Comparison of ENCODE assay signal across 21 mouse cellular contexts in genomic region chr4:85955387-85955786, GRCm38 (mm10).
DNase-seq lines count a peak whose midpoint lies in the region; ATAC-seq and TF ChIP-seq lines count a peak whose summit lies in the region.
"Had no signal": no experiment of that assay in that cellular context is flagged by ENCODE, and none has a peak within 500 bp of the region (broad histone marks: within the 10 kb centered on the region; RNA-seq: fewer than 3 reads in every experiment).

No protein-coding gene starts in this region.

- no peaks in the 10 kb centered on the region for H3K27me3 ChIP-seq in G1E (ENCODE audit: insufficient read depth, low read length)
- H3K27me3 ChIP-seq in MEL (ENCODE audit: control insufficient read depth in 1 of 2, insufficient read depth in 2 of 2, low read length in 2 of 2), result no peaks in the 10 kb centered on the region
- H3K27me3 ChIP-seq in liver, embryonic 12.5 days (replicated peaks), result no peaks in the 10 kb centered on the region
- H3K27me3 ChIP-seq: embryonic facial prominence, embryonic 13.5 days; embryonic facial prominence, embryonic 15.5 days; forebrain, embryonic 13.5 days had no signal

- no peak for TF ChIP-seq POLR2A in MEL (IDR thresholded peaks at IDR 0.05; ENCODE audit: control insufficient read depth in 1 of 2, insufficient read depth in 1 of 2, low read depth in 1 of 2, low read length in 2 of 2, poor library complexity in 1 of 2)

- H3K36me3 ChIP-seq in G1E (replicated peaks) (no peaks in the 10 kb centered on the region), MEL (ENCODE audit: control insufficient read depth in 1 of 2, insufficient read depth in 2 of 2, low read length in 2 of 2) (peaks cover 0 to 30% of the 10 kb centered on the region in 2 experiments; a peak in 2 of 4 replicates)
- H3K36me3 ChIP-seq in liver, embryonic 12.5 days, result no peaks in the 10 kb centered on the region
- H3K36me3 ChIP-seq: embryonic facial prominence, embryonic 13.5 days; embryonic facial prominence, embryonic 15.5 days; forebrain, embryonic 10.5 days had no signal

- H3K9me3 ChIP-seq in G1E (replicated peaks) (no peaks in the 10 kb centered on the region), MEL (replicated peaks; ENCODE audit: insufficient read depth, low read length) (no peaks in the 10 kb centered on the region)
- H3K9me3 ChIP-seq in liver, embryonic 12.5 days (replicated peaks), result no peaks in the 10 kb centered on the region
- H3K9me3 ChIP-seq: embryonic facial prominence, embryonic 13.5 days; embryonic facial prominence, embryonic 15.5 days; forebrain, embryonic 10.5 days; forebrain, embryonic 13.5 days had no signal

- TF ChIP-seq EP300 in MEL (IDR thresholded peaks at IDR 0.05; ENCODE audit: low read depth in 1 of 2, low read length in 2 of 2), result peak; percentile 48 to 54; a peak in 2 of 4 replicates

- intact Hi-C loops in gastrocnemius, postnatal 36 days (cut with DNase I), result no loop called here

- H3K4me3 ChIP-seq in G1E (ENCODE audit: low read depth, low read length), result no peak overlapping the region; the same call in 1 of the 2 replicates
- peak overlapping the region in 1 of 2 experiments; percentile 16; a peak in 1 of 4 replicates for H3K4me3 ChIP-seq in MEL (ENCODE audit: control insufficient read depth in 1 of 2, insufficient read depth in 1 of 2, low read depth in 2 of 2, low read length in 2 of 2)
- no peak overlapping the region for H3K4me3 ChIP-seq in liver, embryonic 12.5 days
- H3K4me3 ChIP-seq: embryonic facial prominence, embryonic 13.5 days; embryonic facial prominence, embryonic 15.5 days; erythroblast, embryonic 14.5 days; forebrain, embryonic 10.5 days; forebrain, embryonic 13.5 days had no signal

- 37% methylated on average over 3 of the region's 3 CpGs for WGBS in liver, embryonic 12.5 days (ENCODE audit: insufficient replicate concordance)

- no peak for TF ChIP-seq RAD21 in MEL (IDR thresholded peaks at IDR 0.05; ENCODE audit: low read depth, low read length)

- H3K4me1 ChIP-seq in G1E (ENCODE audit: insufficient read depth, low read depth, low read length), result peaks cover 72% of the 10 kb centered on the region
- H3K4me1 ChIP-seq in MEL (ENCODE audit: control insufficient read depth in 1 of 2, insufficient read depth in 2 of 2, low read length in 2 of 2), result peaks cover 25 to 26% of the 10 kb centered on the region in 2 experiments
- peaks cover 21% of the 10 kb centered on the region; the same call in 1 of the 2 replicates for H3K4me1 ChIP-seq in liver, embryonic 12.5 days
- H3K4me1 ChIP-seq: embryonic facial prominence, embryonic 15.5 days; forebrain, embryonic 10.5 days; forebrain, embryonic 13.5 days had no signal

- no peak overlapping the region for H3K4me2 ChIP-seq in liver, embryonic 12.5 days
- H3K4me2 ChIP-seq: embryonic facial prominence, embryonic 13.5 days; embryonic facial prominence, embryonic 15.5 days; forebrain, embryonic 13.5 days had no signal

- DNase-seq in G1E (ENCODE audit: low spot score) (peak; percentile 20), MEL (ENCODE audit: low read depth, low spot score) (peak; percentile 50)
- DNase-seq in gastrocnemius, postnatal 36 days, result no peak
- DNase-seq: adrenal gland, adult 2 months; adrenal gland, postnatal 10 days; adrenal gland, postnatal 25 days; cerebellum, adult 11 months; cerebellum, adult 18-20 months; cerebellum, adult 8-10 months; cerebellum, adult 9-11 months; cerebellum, postnatal 14 days; cerebellum, postnatal 36 days; embryo, embryonic 11 days had no signal

- H3K9ac ChIP-seq in MEL (ENCODE audit: control insufficient read depth, low read depth, low read length, poor library complexity, severe bottlenecking), result 0 out of 2 replicates have a peak overlapping the region, but pooled peaks have one; percentile 24
- no peak overlapping the region for H3K9ac ChIP-seq in liver, embryonic 12.5 days
- H3K9ac ChIP-seq: embryonic facial prominence, embryonic 13.5 days; embryonic facial prominence, embryonic 15.5 days; forebrain, embryonic 13.5 days had no signal

- no peak for TF ChIP-seq CTCF in G1E (IDR thresholded peaks at IDR 0.05; ENCODE audit: low read depth, low read length)
- no peak for TF ChIP-seq CTCF in MEL (IDR thresholded peaks at IDR 0.05 in 2 of 3, conservative IDR thresholded peaks at IDR 0.05 in 1 of 3; ENCODE audit: control insufficient read depth in 1 of 3, insufficient read depth in 1 of 3, low read depth in 2 of 3, low read length in 3 of 3, poor library complexity in 1 of 3, severe bottlenecking in 1 of 3)

- no peaks in the 10 kb centered on the region for H3K79me2 ChIP-seq in MEL (ENCODE audit: control insufficient read depth, insufficient read depth, low read length, poor library complexity)

- peak; percentile 35 for ATAC-seq in G1E (ENCODE audit: extremely low read depth, insufficient number of reproducible peaks, low FRiP score, poor library complexity, severe bottlenecking)
- peak; percentile 31; the same call in 1 of the 2 replicates for ATAC-seq in megakaryocyte-erythroid progenitor cell, adult 5-6 weeks (replicated peaks; ENCODE audit: low FRiP score, low TSS enrichment, poor library complexity, severe bottlenecking)
- ATAC-seq in liver, embryonic 12.5 days, result no peak
- ATAC-seq: forebrain, embryonic 13.5 days; forebrain, embryonic 16.5 days had no signal

- H3K27ac ChIP-seq in MEL (ENCODE audit: control insufficient read depth, low read depth, low read length), result peak overlapping the region; percentile 67
- no peak overlapping the region for H3K27ac ChIP-seq in liver, embryonic 12.5 days
- H3K27ac ChIP-seq: embryonic facial prominence, embryonic 13.5 days; embryonic facial prominence, embryonic 15.5 days; forebrain, embryonic 10.5 days; forebrain, embryonic 13.5 days had no signal

TF ChIP-seq in MEL, 35 proteins besides CTCF, POLR2A, EP300 and RAD21:
- TF ChIP-seq CHD2 (IDR thresholded peaks at IDR 0.05; ENCODE audit: low read length) (no peak), GATA1 (IDR thresholded peaks at IDR 0.05; ENCODE audit: low read depth, low read length) (peak; percentile 69), ETS1 (IDR thresholded peaks at IDR 0.05; ENCODE audit: low read depth, low read length) (peak; percentile 53; the same call in 1 of the 2 replicates)
TF ChIP-seq in MEL: peak in this region for 2.

Comparison
In these comparisons a context has a peak if more than half of its experiments do, and no peak if none do; other contexts are left out.
1. DNase-seq: peak in G1E (single experiment) and MEL (single experiment); none in gastrocnemius, postnatal 36 days (0 of 2).